Mouse (Mus musculus) liver, embryonic 14.5 days (tissue): ENCODE measurements at regions not wholly inside any gene's neighbourhood (a gene's known extent, or its start where the extent isn't known, plus 50 kb on each side); places are given as distances from the start of the nearest gene placed in this dataset.

ENCODE experiments used
- CTCF ChIP-seq: IDR thresholded peaks from 2 replicates; pipeline ENCODE4 v1.5.1; 2016; ENCODE audit warnings: antibody characterized with exemption, low read depth, control low read depth
- EP300 ChIP-seq: IDR thresholded peaks from 2 replicates; pipeline ENCODE4 v1.6.1; 2016; ENCODE audit warnings: antibody characterized with exemption, low read depth

GRCm38 (mm10) chr9:112860307-112860893 lies 624.7 kb upstream of the Arpp21 start:
- TF ChIP-seq CTCF (no peak), EP300 (no peak)
